ENCODE assay signal across 13 mouse cellular contexts in genomic region chr3:35721818-35722446, GRCm38 (mm10). TPM values are rescaled to one million over a fixed set of nuclear protein-coding genes. Genes with fewer than 3 reads are reported as not detected.
DNase-seq lines count a peak whose midpoint lies in the region; ATAC-seq and TF ChIP-seq lines count a peak whose summit lies in the region.
"Had no signal": no experiment of that assay in that cellular context is flagged by ENCODE, and none has a peak within 500 bp of the region (broad histone marks: within the 10 kb centered on the region; RNA-seq: fewer than 3 reads in every experiment).

No protein-coding gene starts in this region.

- intact Hi-C loops in gastrocnemius, adult 2 months (cut with DNase I): no loop called here

- no peaks in the 10 kb centered on the region for H3K36me3 ChIP-seq in lung, embryonic 15.5 days
- H3K36me3 ChIP-seq: limb, embryonic 13.5 days had no signal

- WGBS in lung, embryonic 15.5 days: 70% methylated on average over 4 of the region's 4 CpGs

- no peaks in the 10 kb centered on the region for H3K4me1 ChIP-seq in lung, embryonic 15.5 days
- H3K4me1 ChIP-seq: limb, embryonic 13.5 days had no signal

- peak overlapping the region; percentile 24; the same call in 1 of the 2 replicates for H3K27ac ChIP-seq in lung, embryonic 15.5 days
- no peak overlapping the region for H3K27ac ChIP-seq in gastrocnemius, adult 2 months
- H3K27ac ChIP-seq: kidney, postnatal 0 days; limb, embryonic 13.5 days had no signal

- H3K27me3 ChIP-seq in lung, embryonic 15.5 days: no peaks in the 10 kb centered on the region
- H3K27me3 ChIP-seq: limb, embryonic 13.5 days had no signal

- H3K4me3 ChIP-seq in lung, embryonic 15.5 days: no peak overlapping the region
- H3K4me3 ChIP-seq in gastrocnemius, adult 2 months: no peak overlapping the region
- H3K4me3 ChIP-seq: limb, embryonic 13.5 days had no signal

- no peak overlapping the region for H3K4me2 ChIP-seq in lung, embryonic 15.5 days
- H3K4me2 ChIP-seq: limb, embryonic 13.5 days had no signal

- no peak for ATAC-seq in lung, embryonic 15.5 days (ENCODE audit: borderline replicate concordance, extremely low read depth, low FRiP score, low TSS enrichment)
- peak; percentile 53; the same call in 1 of the 2 replicates for ATAC-seq in megakaryocyte, adult 5-6 weeks (ENCODE audit: poor library complexity, severe bottlenecking)

- H3K9me3 ChIP-seq in lung, embryonic 15.5 days: no peaks in the 10 kb centered on the region
- H3K9me3 ChIP-seq: limb, embryonic 13.5 days had no signal

- no peak for DNase-seq in lung, postnatal 36 days
- peak; percentile 86 for DNase-seq in R1 (ENCODE audit: low read depth, low spot score)
- peak; percentile 63 for DNase-seq in thymus, postnatal 14 days
- DNase-seq in cerebellum, postnatal 10 days: no peak
- DNase-seq in gastrocnemius, adult 2 months: no peak
- no peak for DNase-seq in heart, adult 11 months
- DNase-seq: B cell, adult 2 months; lung, postnatal 4 days; right cerebral cortex, postnatal 14 days had no signal

- H3K9ac ChIP-seq in lung, embryonic 15.5 days: no peak overlapping the region
- H3K9ac ChIP-seq: limb, embryonic 13.5 days had no signal

- TF ChIP-seq CTCF in gastrocnemius, adult 2 months (IDR thresholded peaks at IDR 0.05): no peak

RNA-seq across cellular contexts. Expression of gene Atp11b, which starts 32.0 kb away (rescaled TPM):
- polyA plus RNA-seq in lung, embryonic 15.5 days (2015; fragmentation: Nextera tagmentation; extraction: Ambion mirVana): 33.2 and 33.6 TPM in 2 replicates
- 186 and 208 TPM in 2 replicates for total RNA-seq in megakaryocyte, adult 5-6 weeks (2015)
- total RNA-seq in megakaryocyte, adult 5-6 weeks (2017): 104 and 140 TPM in 2 replicates
- 10 to 100 TPM; 18.8 to 20.2 TPM for total RNA-seq in gastrocnemius, adult 2 months (2021)

Comparison
In these comparisons a context has a peak if more than half of its experiments do, and no peak if none do; other contexts are left out.
1. DNase-seq: peak in R1 (single experiment) and thymus, postnatal 14 days (single experiment); none in lung, postnatal 36 days (single experiment), cerebellum, postnatal 10 days (0 of 2), gastrocnemius, adult 2 months (single experiment) and heart, adult 11 months (single experiment).
2. RNA of gene Atp11b, which starts 32.0 kb away (total RNA-seq): 104 to 208 TPM in megakaryocyte, adult 5-6 weeks; 18.8 to 20.2 TPM in gastrocnemius, adult 2 months; every median in the first group is over 4 times any median in the second.